Mouse (Mus musculus) kidney, adult 2 months (tissue): ENCODE data around the gene Dtnb.

Experiments
- CTCF ChIP-seq: fragments of 200-500 bp; conservative IDR thresholded peaks from 2 replicates; pipeline ENCODE4 v1.5.1; 2011; ENCODE audit warnings: low read depth, mild to moderate bottlenecking, control low read depth, low read length, moderate library complexity, mixed read lengths; ENCODE audit not compliant: insufficient read depth, insufficient read length
- POLR2A ChIP-seq: fragments of 200-500 bp; IDR thresholded peaks from one replicate; pipeline ENCODE4 v1.6.1; 2011; ENCODE audit warnings: low read depth, low read length, control low read depth

DNA sequence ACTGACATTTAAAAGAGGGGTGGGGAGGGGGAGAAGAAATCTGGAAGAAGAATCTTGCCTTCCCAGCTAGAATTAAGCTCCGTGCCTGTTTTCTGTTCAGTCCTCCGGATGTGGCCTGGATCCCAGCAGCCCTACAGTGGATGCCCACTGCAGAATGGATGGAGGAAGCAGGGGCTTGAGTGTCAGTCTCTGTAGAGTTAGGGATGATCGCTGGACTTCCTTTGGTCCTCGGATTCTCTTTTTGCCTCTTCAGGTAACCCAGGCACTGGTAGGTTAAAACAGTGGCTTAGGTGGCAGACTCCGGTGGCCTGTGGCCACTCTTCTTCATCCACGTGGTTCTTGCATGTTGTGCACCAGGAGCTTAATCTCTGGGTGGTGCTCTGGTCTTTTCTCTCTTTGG, 1.2 kb downstream of the Dtnb start:
- no peak for TF ChIP-seq CTCF
- TF ChIP-seq POLR2A, result no peak
